Mouse (Mus musculus) stomach, postnatal 0 days (tissue): ENCODE data around the gene Gfod2.

Experiments
- CTCF ChIP-seq: IDR thresholded peaks from 2 replicates; pipeline ENCODE4 v1.5.1; 2016; ENCODE audit warnings: antibody characterized with exemption, low read depth, mild to moderate bottlenecking, moderate library complexity
- EP300 ChIP-seq: optimal IDR thresholded peaks from 2 replicates; pipeline ENCODE3; 2016; ENCODE audit warnings: antibody characterized with exemption

DNA sequence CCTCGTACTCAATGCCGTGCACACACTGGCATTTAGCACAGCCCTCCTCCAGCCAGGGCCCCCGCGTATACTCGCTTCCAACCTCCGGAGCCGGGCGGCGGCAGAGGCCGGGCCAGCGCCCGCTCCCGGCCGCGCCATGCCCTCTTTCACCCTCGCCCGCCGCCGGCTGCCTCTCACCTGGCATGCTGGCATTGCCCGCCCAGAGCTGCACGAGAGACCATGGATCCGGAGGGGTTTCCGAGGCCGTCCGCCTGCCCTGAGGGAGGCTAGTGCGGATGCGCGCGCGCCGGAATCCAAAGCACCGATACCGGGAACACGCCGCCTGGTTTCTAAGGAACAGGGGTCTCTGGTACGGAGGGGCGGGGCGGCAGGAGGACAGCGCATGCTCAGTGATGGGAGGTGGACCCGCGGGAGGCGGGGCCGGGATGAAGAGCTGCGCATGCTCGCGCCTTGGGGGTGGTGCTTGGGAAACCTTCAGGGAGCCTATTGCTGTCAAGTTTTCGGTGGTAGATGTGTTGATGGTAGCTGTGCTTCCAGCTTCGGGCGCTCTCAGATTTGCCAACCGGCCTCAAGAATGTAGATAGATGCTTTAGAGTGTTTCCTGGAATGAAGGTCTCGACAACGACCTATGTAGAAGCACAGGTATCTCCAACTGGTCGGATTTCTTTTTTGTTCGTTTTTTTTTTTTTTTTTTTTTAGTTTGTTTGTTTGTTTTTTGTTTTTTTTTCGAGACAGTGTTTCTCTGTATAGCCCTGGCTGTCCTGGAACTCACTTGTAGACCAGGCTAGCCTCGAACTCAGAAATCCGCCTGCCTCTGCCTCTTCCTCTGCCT, at the start of gene Gfod2:
- TF ChIP-seq EP300 = no peak
- no peak for TF ChIP-seq CTCF
